In genomic region chr15:98567278-98568134, GRCm38 (mm10) we compare ENCODE assay signal across 8 mouse cellular contexts. TPM values are rescaled to one million over a fixed set of nuclear protein-coding genes. Genes with fewer than 3 reads are reported as not detected.
DNase-seq lines count a peak whose midpoint lies in the region; ATAC-seq and TF ChIP-seq lines count a peak whose summit lies in the region.

No protein-coding gene starts in this region.

- H3K27ac ChIP-seq in ES-Bruce4 (ENCODE audit: insufficient read depth, low read length), result peak overlapping the region; percentile 76
- H3K27ac ChIP-seq in forebrain, embryonic 13.5 days, result peak overlapping the region; percentile 94
- peak overlapping the region; percentile 98 for H3K27ac ChIP-seq in liver, postnatal 0 days (ENCODE audit: low read depth)
- peak overlapping the region; percentile 94 for H3K27ac ChIP-seq in neural tube, embryonic 14.5 days (ENCODE audit: low read depth, low read length)

- TF ChIP-seq CTCF in ES-Bruce4 (IDR thresholded peaks at IDR 0.05; ENCODE audit: low read depth, low read length), result no peak
- peak; percentile 53 for TF ChIP-seq CTCF in liver, postnatal 0 days (IDR thresholded peaks at IDR 0.05; ENCODE audit: low read depth)

- H3K4me1 ChIP-seq in ES-Bruce4 (ENCODE audit: control insufficient read depth, insufficient read depth, low read length), result no peaks in the 10 kb centered on the region
- H3K4me1 ChIP-seq in forebrain, embryonic 13.5 days, result peaks cover 43% of the 10 kb centered on the region
- H3K4me1 ChIP-seq in liver, postnatal 0 days (ENCODE audit: insufficient read depth), result peaks cover 21% of the 10 kb centered on the region
- H3K4me1 ChIP-seq in neural tube, embryonic 14.5 days (ENCODE audit: control insufficient read depth, insufficient read depth, low read length), result peaks cover 26% of the 10 kb centered on the region

- H3K4me3 ChIP-seq in ES-Bruce4 (ENCODE audit: low read depth, low read length), result peak overlapping the region; percentile 97
- peak overlapping the region; percentile 81 for H3K4me3 ChIP-seq in forebrain, embryonic 13.5 days
- peak overlapping the region; percentile 83 for H3K4me3 ChIP-seq in liver, postnatal 0 days (ENCODE audit: low read depth, low read length)
- peak overlapping the region; percentile 84 for H3K4me3 ChIP-seq in neural tube, embryonic 14.5 days (ENCODE audit: low read depth, low read length)

- peak overlapping the region; percentile 90 for H3K4me2 ChIP-seq in forebrain, embryonic 13.5 days
- H3K4me2 ChIP-seq in liver, postnatal 0 days (ENCODE audit: low read depth, low read length), result peak overlapping the region; percentile 82
- peak overlapping the region; percentile 83 for H3K4me2 ChIP-seq in neural tube, embryonic 14.5 days (ENCODE audit: low read depth, low read length)

- TF ChIP-seq EP300 in ES-Bruce4 (IDR thresholded peaks at IDR 0.05; ENCODE audit: insufficient read depth, low read depth, low read length), result peak; percentile 42; the same call in 1 of the 2 replicates
- TF ChIP-seq EP300 in liver, postnatal 0 days (IDR thresholded peaks at IDR 0.05; ENCODE audit: low read depth), result peak; percentile 79

- TF ChIP-seq POLR2A in ES-Bruce4 (IDR thresholded peaks at IDR 0.05; ENCODE audit: insufficient read depth, low read length), result peak; percentile 93

- H3K9ac ChIP-seq in ES-Bruce4 (ENCODE audit: low read depth, poor library complexity, severe bottlenecking), result peak overlapping the region; percentile 86
- H3K9ac ChIP-seq in forebrain, embryonic 13.5 days, result peak overlapping the region; percentile 90
- H3K9ac ChIP-seq in liver, postnatal 0 days (replicated peaks), result peak overlapping the region; percentile 88
- H3K9ac ChIP-seq in neural tube, embryonic 14.5 days (replicated peaks; ENCODE audit: low read depth, low read length), result peak overlapping the region; percentile 87

- under 1% methylated on average over 88 of the region's 88 CpGs for WGBS in forebrain, embryonic 13.5 days
- WGBS in large intestine, adult 2 months, result under 1% methylated on average over 88 of the region's 88 CpGs
- under 1% methylated on average over 88 of the region's 88 CpGs for WGBS in liver, postnatal 0 days (ENCODE audit: insufficient replicate concordance)
- WGBS in neural tube, embryonic 14.5 days, result under 1% methylated on average over 88 of the region's 88 CpGs

- DNase-seq in heart, postnatal 10 days, result peak; percentile 100
- peak; percentile 88 for DNase-seq in large intestine, adult 2 months (ENCODE audit: low read depth, low spot score)
- peak; percentile 99 for DNase-seq in liver, postnatal 0 days
- DNase-seq in testis, postnatal 10 days (ENCODE audit: low spot score), result peak; percentile 99

- no peaks in the 10 kb centered on the region for H3K9me3 ChIP-seq in ES-Bruce4 (replicated peaks; ENCODE audit: control insufficient read depth, insufficient read depth, low read length, poor library complexity, severe bottlenecking)
- H3K9me3 ChIP-seq in forebrain, embryonic 13.5 days (replicated peaks), result no peaks in the 10 kb centered on the region
- no peaks in the 10 kb centered on the region for H3K9me3 ChIP-seq in liver, postnatal 0 days (ENCODE audit: low read length)
- H3K9me3 ChIP-seq in neural tube, embryonic 14.5 days (ENCODE audit: control insufficient read depth, low read length), result no peaks in the 10 kb centered on the region

- H3K27me3 ChIP-seq in ES-Bruce4 (ENCODE audit: control insufficient read depth, insufficient read depth, low read length, poor library complexity, severe bottlenecking), result no peaks in the 10 kb centered on the region
- H3K27me3 ChIP-seq in forebrain, embryonic 13.5 days, result no peaks in the 10 kb centered on the region
- no peaks in the 10 kb centered on the region for H3K27me3 ChIP-seq in liver, postnatal 0 days (ENCODE audit: insufficient read depth, low read length)
- no peaks in the 10 kb centered on the region for H3K27me3 ChIP-seq in neural tube, embryonic 14.5 days (ENCODE audit: control insufficient read depth, insufficient read depth, low read length)

- intact Hi-C loops in heart, postnatal 10 days (cut with DNase I), result loop anchor here (2.0 kb wide), 1 partner anchor 57 kb away; no protein-coding TSS in a partner anchor

- ATAC-seq in cerebellum, adult (ENCODE audit: insufficient number of reproducible peaks, low FRiP score, low TSS enrichment), result peak; percentile 90
- peak; percentile 98 for ATAC-seq in forebrain, embryonic 13.5 days
- peak; percentile 94 for ATAC-seq in liver, postnatal 0 days
- peak; percentile 97 for ATAC-seq in neural tube, embryonic 14.5 days (ENCODE audit: low read depth)

- peaks cover 24% of the 10 kb centered on the region for H3K36me3 ChIP-seq in ES-Bruce4 (ENCODE audit: control insufficient read depth, insufficient read depth, low read length, poor library complexity, severe bottlenecking)
- peaks cover 13% of the 10 kb centered on the region for H3K36me3 ChIP-seq in forebrain, embryonic 13.5 days (ENCODE audit: poor library complexity, severe bottlenecking)
- H3K36me3 ChIP-seq in liver, postnatal 0 days (replicated peaks; ENCODE audit: insufficient read depth, low read length), result peaks cover 14% of the 10 kb centered on the region; the same call in 1 of the 2 replicates
- H3K36me3 ChIP-seq in neural tube, embryonic 14.5 days (ENCODE audit: control insufficient read depth, insufficient read depth, low read length), result no peaks in the 10 kb centered on the region; the same call in 1 of the 2 replicates

RNA-seq across cellular contexts. Expression of gene Ccnt1, which starts 3.2 kb away (rescaled TPM):
- polyA plus RNA-seq in ES-Bruce4 (2011; ENCODE audit: insufficient read depth, insufficient read length, low read depth, missing spikeins), result 66.8 and 73.1 TPM in 2 replicates
- polyA plus RNA-seq in forebrain, embryonic 13.5 days (2015; fragmentation: Nextera tagmentation; extraction: Ambion mirVana), result 63.6 and 68.1 TPM in 2 replicates
- 10 to 100 TPM; 34.5 to 40.0 TPM for total RNA-seq in heart, postnatal 10 days (2021)
- polyA plus RNA-seq in large intestine, adult 2 months (2012; rRNA removed), result 6.7 and 11.6 TPM in 2 replicates
- polyA plus RNA-seq in liver, postnatal 0 days (2015; fragmentation: Nextera tagmentation; extraction: Ambion mirVana), result 14.9 and 17.0 TPM in 2 replicates
- 70.7 and 72.0 TPM in 2 replicates for polyA plus RNA-seq in neural tube, embryonic 14.5 days (2014; fragmentation: Nextera tagmentation; extraction: Ambion mirVana)

RNA-seq across cellular contexts. Expression of gene 4930415O20Rik, which starts 3.3 kb away (rescaled TPM):
- polyA plus RNA-seq in ES-Bruce4 (2011; ENCODE audit: insufficient read depth, insufficient read length, low read depth, missing spikeins), result 1.7 and 2.6 TPM in 2 replicates
- polyA plus RNA-seq in forebrain, embryonic 13.5 days (2015; fragmentation: Nextera tagmentation; extraction: Ambion mirVana), result not detected in 2 replicates
- under 1 TPM in 1 of 2 experiments, not detected in 1; 0.53 TPM for total RNA-seq in heart, postnatal 10 days (2021)
- polyA plus RNA-seq in large intestine, adult 2 months (2012; rRNA removed), result 3.6 and 4.5 TPM in 2 replicates
- not detected in 2 replicates for polyA plus RNA-seq in liver, postnatal 0 days (2015; fragmentation: Nextera tagmentation; extraction: Ambion mirVana)
- 0.40 TPM in 1 of 2 replicates, not detected in the other for polyA plus RNA-seq in neural tube, embryonic 14.5 days (2014; fragmentation: Nextera tagmentation; extraction: Ambion mirVana)

RNA-seq across cellular contexts. Expression of gene Kansl2, which starts 33.4 kb away (rescaled TPM):
- polyA plus RNA-seq in ES-Bruce4 (2011; ENCODE audit: insufficient read depth, insufficient read length, low read depth, missing spikeins), result 116 and 119 TPM in 2 replicates
- polyA plus RNA-seq in forebrain, embryonic 13.5 days (2015; fragmentation: Nextera tagmentation; extraction: Ambion mirVana), result 150 and 157 TPM in 2 replicates
- total RNA-seq in heart, postnatal 10 days (2021), result 10 to 100 TPM; 89.3 to 91.8 TPM
- 30.1 and 33.2 TPM in 2 replicates for polyA plus RNA-seq in large intestine, adult 2 months (2012; rRNA removed)
- 26.6 and 28.2 TPM in 2 replicates for polyA plus RNA-seq in liver, postnatal 0 days (2015; fragmentation: Nextera tagmentation; extraction: Ambion mirVana)
- 99.6 and 105 TPM in 2 replicates for polyA plus RNA-seq in neural tube, embryonic 14.5 days (2014; fragmentation: Nextera tagmentation; extraction: Ambion mirVana)

RNA-seq across cellular contexts. Expression of gene Adcy6, which starts 42.4 kb away (rescaled TPM):
- 12.5 and 12.8 TPM in 2 replicates for polyA plus RNA-seq in ES-Bruce4 (2011; ENCODE audit: insufficient read depth, insufficient read length, low read depth, missing spikeins)
- 8.9 and 10.3 TPM in 2 replicates for polyA plus RNA-seq in forebrain, embryonic 13.5 days (2015; fragmentation: Nextera tagmentation; extraction: Ambion mirVana)
- total RNA-seq in heart, postnatal 10 days (2021), result 100 to 1,000 TPM; 187 to 200 TPM
- polyA plus RNA-seq in large intestine, adult 2 months (2012; rRNA removed), result 64.9 and 89.8 TPM in 2 replicates
- 5.3 and 7.7 TPM in 2 replicates for polyA plus RNA-seq in liver, postnatal 0 days (2015; fragmentation: Nextera tagmentation; extraction: Ambion mirVana)
- 10.2 and 11.6 TPM in 2 replicates for polyA plus RNA-seq in neural tube, embryonic 14.5 days (2014; fragmentation: Nextera tagmentation; extraction: Ambion mirVana)

Comparison
In these comparisons a context has a peak if more than half of its experiments do, and no peak if none do; other contexts are left out.
1. Peak in every context shown above with its lines: DNase-seq, ATAC-seq, H3K4me3 ChIP-seq and H3K27ac ChIP-seq.